Mouse (Mus musculus) hindbrain, embryonic 16.5 days (tissue): Measurements from ENCODE around the gene Atp6v1d. TPM values are rescaled to one million over a fixed set of nuclear protein-coding genes. Genes with fewer than 3 reads are reported as not detected.
A peak's percentile ranks its signal among the peaks of the same experiment; 100 is the strongest.

Experiments used
- ATAC-seq: fragments of 200-750 bp; cut with Nextera tagmentation; 2 replicates; pipeline ENCODE4 v1.8.0; 2017; ENCODE audit warnings: moderate TSS enrichment, moderate library complexity
- H3K27ac ChIP-seq: fragments of 300-500 bp; sonication (generic); 2 replicates; pipeline ENCODE4 v1.5.1; 2014; ENCODE audit warnings: low read depth, mild to moderate bottlenecking, control low read depth, low read length, moderate library complexity
- H3K27me3 ChIP-seq: fragments of 300-500 bp; sonication (generic); replicated peaks from 2 replicates; pipeline ENCODE4 v1.6.1; 2014; ENCODE audit warnings: low read length; ENCODE audit not compliant: control insufficient read depth, insufficient read depth
- H3K36me3 ChIP-seq: fragments of 300-500 bp; sonication (generic); 2 replicates; pipeline ENCODE4 v1.6.1; 2014; ENCODE audit warnings: mild to moderate bottlenecking, low read length, moderate library complexity, mixed read lengths; ENCODE audit not compliant: control insufficient read depth, insufficient read depth
- H3K4me1 ChIP-seq: fragments of 300-500 bp; sonication (generic); 2 replicates; pipeline ENCODE4 v1.6.1; 2014; ENCODE audit warnings: low read depth, low read length; ENCODE audit not compliant: control insufficient read depth, insufficient read depth
- H3K4me2 ChIP-seq: fragments of 300-500 bp; sonication (generic); 2 replicates; pipeline ENCODE4 v1.6.1; 2014; ENCODE audit warnings: mild to moderate bottlenecking, low read length, control low read depth, moderate library complexity
- H3K4me3 ChIP-seq: fragments of 300-500 bp; sonication (generic); 2 replicates; pipeline ENCODE4 v1.5.1; 2014; ENCODE audit warnings: mild to moderate bottlenecking, low read length, control low read depth, moderate library complexity
- H3K9ac ChIP-seq: fragments of 300-500 bp; sonication (generic); 2 replicates; pipeline ENCODE4 v1.6.1; 2014; ENCODE audit warnings: low read depth, mild to moderate bottlenecking, control low read depth, low read length, moderate library complexity
- H3K9me3 ChIP-seq: fragments of 300-500 bp; sonication (generic); 2 replicates; pipeline ENCODE4 v1.6.1; 2014; ENCODE audit warnings: mild to moderate bottlenecking, low read length, moderate library complexity; ENCODE audit not compliant: control insufficient read depth
- WGBS: fragments of 180-500 bp; shearing (Covaris S2); extraction: QIAGEN DNeasy Blood & Tissue Kit; methylation state at CpG from one replicate; pipeline ENCODE4 v1.1.7; 2014; 5-methylcytosine and 5-hydroxymethylcytosine counted together
- polyA plus RNA-seq: library from polyadenylated mRNA; unstranded; fragments of >200 nt; fragmentation: Nextera tagmentation; extraction: Ambion mirVana; gene quantifications from 2 replicates; pipeline ENCODE4 v1.2.1, GENCODE M21; 2015

The Atp6v1d gene
- 119 and 132 TPM in 2 replicates for polyA plus RNA-seq

DNA sequence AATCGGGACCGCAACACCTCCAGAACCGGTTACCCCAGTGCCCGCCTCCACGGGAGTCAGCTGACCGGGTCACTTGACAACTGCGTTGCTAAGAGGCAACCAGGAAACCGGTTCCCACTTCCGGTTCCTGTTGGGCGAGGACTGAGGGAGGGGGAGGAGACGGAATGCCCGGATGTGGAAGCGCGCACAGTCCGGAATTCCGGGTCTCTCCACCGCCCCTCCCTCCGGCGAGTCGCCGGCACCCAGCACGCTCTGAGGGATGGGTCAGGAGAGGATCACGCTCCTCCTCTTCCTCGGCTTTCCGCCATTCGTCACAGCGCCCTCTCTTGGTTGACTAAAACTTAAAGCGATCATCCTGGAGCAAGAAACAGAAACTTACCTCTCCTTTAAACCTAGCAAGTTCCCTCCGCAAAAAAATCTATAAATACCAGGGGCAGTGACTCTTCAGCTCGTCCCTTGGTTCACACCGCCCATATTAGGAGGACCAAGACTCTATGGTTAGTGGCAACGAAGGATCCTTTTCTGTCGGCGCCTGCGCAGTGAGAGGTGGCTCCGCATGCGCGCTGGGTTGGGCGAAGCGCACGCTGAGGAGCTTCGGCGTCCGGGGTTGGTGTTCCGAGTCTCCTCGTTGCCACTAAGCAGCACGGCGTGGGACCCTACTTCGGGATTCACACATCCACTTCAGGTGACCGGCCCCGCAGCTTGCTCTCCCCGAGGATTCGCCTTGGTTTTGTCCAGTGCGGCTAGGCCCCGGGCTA is at the start of gene Atp6v1d, which contains the start of gene Eif2s1:
Gene Atp6v1d (minus strand): TSS at position 143 of the 758 bp plus-strand sequence.
Gene Eif2s1 (plus strand): TSS at position 324 of the 758 bp plus-strand sequence.
- Histone ChIP-seq H3K4me2 (peak within 1 kb of the TSS; percentile 85), H3K9me3 (no peaks in the 10 kb centered on the region), H3K4me1 (peaks cover 17% of the 10 kb centered on the region), H3K4me3 (peak within 1 kb of the TSS; percentile 91), H3K36me3 (no peaks in the 10 kb centered on the region), H3K27ac (peak within 1 kb of the TSS; percentile 89), H3K9ac (peak within 1 kb of the TSS; percentile 83), H3K27me3 (no peaks in the 10 kb centered on the region)
- peak; percentile 100 for ATAC-seq
- WGBS = under 1% methylated on average over 55 of the region's 55 CpGs

DNA sequence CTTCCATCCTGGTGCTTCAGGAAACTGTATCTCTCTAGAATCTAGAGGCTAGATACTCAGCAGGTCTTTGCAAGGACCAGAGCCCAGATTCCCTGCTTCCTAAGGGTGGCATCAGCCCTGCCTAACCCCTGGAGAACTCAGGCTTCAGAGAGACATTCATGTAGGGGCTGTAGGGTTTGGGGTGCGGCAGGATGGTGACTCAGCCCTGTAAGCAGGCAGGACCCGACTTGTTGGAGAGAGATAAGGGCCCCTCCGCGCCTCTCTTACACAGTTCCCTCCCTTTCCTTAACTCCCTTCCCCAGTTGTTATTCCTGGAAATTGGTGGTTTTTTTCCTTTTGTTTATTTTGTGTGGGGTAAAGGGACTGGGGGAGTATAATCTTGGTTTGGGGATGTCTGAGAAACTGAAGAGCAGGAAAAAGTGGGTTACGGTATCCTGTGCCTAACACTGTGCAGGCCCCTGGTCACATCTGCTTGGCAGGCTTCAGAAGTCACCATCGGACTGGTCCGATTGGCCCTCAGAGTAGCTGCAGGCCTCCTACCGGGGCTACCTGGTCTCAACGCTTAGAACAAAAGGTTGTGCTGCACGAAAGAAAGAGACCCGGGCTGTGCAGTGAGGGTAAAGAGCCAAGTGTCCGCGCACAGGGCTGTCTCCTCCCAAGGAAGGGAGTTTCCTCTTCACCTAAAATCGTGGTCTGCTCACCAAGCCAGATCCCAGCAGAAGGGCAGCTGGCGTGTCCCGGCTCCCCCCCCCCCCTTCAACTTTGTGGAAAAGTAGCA is 49.4 kb upstream of the Atp6v1d start:
- H3K4me2 ChIP-seq = peak overlapping the region; percentile 60
- H3K9ac ChIP-seq = no peak overlapping the region
- H3K36me3 ChIP-seq = no peaks in the 10 kb centered on the region
- no peak for ATAC-seq
- no peak overlapping the region for H3K4me3 ChIP-seq
- WGBS = 14% methylated on average over 16 of the region's 16 CpGs
- no peak overlapping the region for H3K27ac ChIP-seq
- H3K27me3 ChIP-seq = peaks cover 22% of the 10 kb centered on the region
- no peaks in the 10 kb centered on the region for H3K9me3 ChIP-seq
- peaks cover 9% of the 10 kb centered on the region for H3K4me1 ChIP-seq

- ATAC-seq = no peak
- Histone ChIP-seq H3K9me3 (no peaks in the 10 kb centered on the region), H3K36me3 (no peaks in the 10 kb centered on the region), H3K4me3 (no peak overlapping the region), H3K4me2 (no peak overlapping the region), H3K4me1 (peaks cover 9% of the 10 kb centered on the region), H3K27ac (no peak overlapping the region), H3K27me3 (peaks cover 22% of the 10 kb centered on the region), H3K9ac (no peak overlapping the region)
- 82% methylated on average over 6 of the region's 6 CpGs for WGBS
These were observed 46.7 kb upstream of the Atp6v1d start for GRCm38 (mm10) chr12:78908081-78908605.

- Histone ChIP-seq H3K9ac (peak within 1 kb of the TSS; percentile 44), H3K4me3 (peak within 1 kb of the TSS; percentile 36), H3K27ac (no peak within 1 kb of the TSS), H3K4me2 (peak within 1 kb of the TSS; percentile 72), H3K36me3 (no peaks in the 10 kb centered on the region), H3K9me3 (no peaks in the 10 kb centered on the region), H3K27me3 (peaks cover 17% of the 10 kb centered on the region), H3K4me1 (peaks cover 8% of the 10 kb centered on the region)
- under 1% methylated on average over 38 of the region's 38 CpGs for WGBS
- peak; percentile 71 for ATAC-seq
These were observed 45.3 kb upstream of the Atp6v1d start, which contains the start of gene Plek2 for GRCm38 (mm10) chr12:78906707-78907162. Gene Plek2, minus strand, starts transcription at chr12:78906964.

- Histone ChIP-seq H3K27ac (no peak overlapping the region), H3K4me2 (no peak overlapping the region), H3K4me1 (no peaks in the 10 kb centered on the region), H3K36me3 (no peaks in the 10 kb centered on the region), H3K9me3 (no peaks in the 10 kb centered on the region), H3K4me3 (no peak overlapping the region), H3K27me3 (peaks cover 7% of the 10 kb centered on the region), H3K9ac (no peak overlapping the region)
- WGBS = 87% methylated on average over 6 of the region's 7 CpGs
- ATAC-seq = no peak
These were observed 43.1 kb upstream of the Atp6v1d start for GRCm38 (mm10) chr12:78904499-78904898.

DNA sequence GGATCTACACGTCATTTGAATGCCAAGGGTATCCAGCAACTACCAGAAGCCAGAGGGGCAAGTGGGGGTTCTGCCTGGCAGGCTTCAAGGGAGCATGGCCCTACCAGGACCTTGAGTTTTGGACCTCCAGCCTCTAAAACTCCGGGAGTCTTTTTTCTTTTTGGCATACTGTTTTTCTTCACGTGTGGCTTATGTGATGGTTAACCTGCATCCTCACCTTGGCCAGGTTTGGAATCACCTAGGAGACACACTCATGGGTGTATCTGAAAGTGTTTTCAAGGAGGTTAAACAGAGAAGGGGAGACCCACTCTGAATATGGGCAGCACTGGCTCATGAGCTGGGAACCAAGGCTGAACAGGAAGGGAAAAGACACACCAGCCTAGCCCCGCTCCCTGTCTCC is 41.9 kb upstream of the Atp6v1d start:
- Histone ChIP-seq H3K9ac (no peak overlapping the region), H3K9me3 (no peaks in the 10 kb centered on the region), H3K36me3 (no peaks in the 10 kb centered on the region), H3K4me3 (no peak overlapping the region), H3K27ac (no peak overlapping the region), H3K4me1 (no peaks in the 10 kb centered on the region), H3K4me2 (no peak overlapping the region), H3K27me3 (peaks cover 3% of the 10 kb centered on the region; the same call in 1 of the 2 replicates)
- 83% methylated on average over 4 of the region's 4 CpGs for WGBS
- ATAC-seq = no peak

- no peaks in the 10 kb centered on the region for H3K36me3 ChIP-seq
- H3K4me3 ChIP-seq = no peak overlapping the region
- H3K9me3 ChIP-seq = no peaks in the 10 kb centered on the region
- H3K4me1 ChIP-seq = no peaks in the 10 kb centered on the region
- H3K9ac ChIP-seq = no peak overlapping the region
- whole genome bisulfite sequencing = 88% methylated on average over 5 of the region's 5 CpGs
- no peak overlapping the region for H3K27ac ChIP-seq
- ATAC-seq = no peak
- no peak overlapping the region for H3K4me2 ChIP-seq
- 0 out of 2 replicates have a peak, but pooled peaks cover 3% of the 10 kb centered on the region for H3K27me3 ChIP-seq
These were observed 40.0 kb upstream of the Atp6v1d start for GRCm38 (mm10) chr12:78901467-78901866.

DNA sequence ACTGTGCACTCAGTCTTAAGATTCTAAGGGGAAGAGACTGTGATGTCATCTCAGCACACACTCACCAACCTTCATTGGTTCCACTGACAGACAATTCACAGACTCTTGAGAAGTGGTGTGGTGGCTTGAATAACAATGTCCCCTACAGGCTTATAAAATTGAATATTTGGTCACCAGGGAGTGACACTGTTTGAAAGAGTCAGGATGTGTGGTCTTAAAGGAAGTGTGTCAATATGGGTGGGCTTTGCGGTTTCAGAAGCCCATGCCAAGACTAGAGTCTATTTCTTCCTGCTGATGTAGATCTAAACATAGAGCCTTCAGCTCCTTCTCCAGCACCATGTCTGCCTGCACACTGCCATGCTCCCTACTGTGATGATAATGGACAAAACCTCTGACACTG is 36.4 kb upstream of the Atp6v1d start:
- Histone ChIP-seq H3K4me2 (no peak overlapping the region), H3K9ac (no peak overlapping the region), H3K27ac (no peak overlapping the region), H3K36me3 (no peaks in the 10 kb centered on the region), H3K4me3 (no peak overlapping the region), H3K27me3 (no peaks in the 10 kb centered on the region), H3K9me3 (no peaks in the 10 kb centered on the region), H3K4me1 (no peaks in the 10 kb centered on the region)
- no peak for ATAC-seq
- 95% methylated on average over 1 of the region's 1 CpGs for WGBS

DNA sequence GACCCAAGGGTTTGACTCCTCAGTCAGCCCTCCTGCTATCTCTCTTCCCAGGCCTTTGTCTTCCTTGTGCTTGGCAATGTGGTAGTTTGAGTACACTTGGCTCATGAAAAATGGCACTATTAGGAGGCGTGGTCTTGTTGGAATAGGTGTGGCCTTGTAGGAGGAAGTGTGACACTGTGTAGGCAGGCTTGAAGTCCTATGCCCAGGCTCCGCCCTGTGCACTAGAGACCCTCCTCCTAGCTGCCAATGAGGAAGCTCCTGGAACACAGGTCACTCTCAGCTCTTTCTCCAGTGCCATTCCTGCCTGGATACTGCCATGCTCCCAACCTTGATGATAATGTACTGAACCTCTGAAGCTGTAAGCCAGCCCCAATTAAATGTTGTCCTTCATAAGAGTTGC is 29.7 kb upstream of the Atp6v1d start:
- no peak overlapping the region for H3K27ac ChIP-seq
- no peak overlapping the region for H3K4me3 ChIP-seq
- no peak overlapping the region for H3K4me2 ChIP-seq
- peaks cover under 1% of the 10 kb centered on the region; the same call in 1 of the 2 replicates for H3K36me3 ChIP-seq
- no peak overlapping the region for H3K9ac ChIP-seq
- no peak for ATAC-seq
- H3K4me1 ChIP-seq = no peaks in the 10 kb centered on the region
- 93% methylated on average over 2 of the region's 2 CpGs for WGBS
- H3K9me3 ChIP-seq = no peaks in the 10 kb centered on the region
- no peaks in the 10 kb centered on the region for H3K27me3 ChIP-seq
